Mouse (Mus musculus) midbrain, embryonic 11.5 days (tissue): ENCODE measurements around the gene Pcdh8. TPM values are rescaled to one million over a fixed set of nuclear protein-coding genes. Genes with fewer than 3 reads are reported as not detected.

Experiments
- ATAC-seq: fragments of 200-750 bp; cut with Nextera tagmentation; 2 replicates; pipeline ENCODE4 v1.8.0; 2017; ENCODE audit warnings: moderate TSS enrichment, moderate library complexity; ENCODE audit not compliant: low FRiP score
- DNase-seq: peaks from one replicate; pipeline ENCODE4 v3.0.0; 2015; ENCODE audit warnings: low spot score; ENCODE audit errors: missing footprints
- H3K27ac ChIP-seq: fragments of 300-500 bp; sonication (generic); 2 replicates; pipeline ENCODE4 v1.5.1; 2014; ENCODE audit warnings: low read depth, low read length
- H3K27me3 ChIP-seq: fragments of 300-500 bp; sonication (generic); 2 replicates; pipeline ENCODE4 v1.6.1; 2014; ENCODE audit warnings: mild to moderate bottlenecking, low read length, moderate library complexity, mixed read lengths; ENCODE audit not compliant: control insufficient read depth, insufficient read depth
- H3K36me3 ChIP-seq: fragments of 300-500 bp; sonication (generic); 2 replicates; pipeline ENCODE4 v1.6.1; 2014; ENCODE audit warnings: mild to moderate bottlenecking, low read length, moderate library complexity, mixed read lengths; ENCODE audit not compliant: control insufficient read depth, insufficient read depth
- H3K4me1 ChIP-seq: fragments of 300-500 bp; sonication (generic); 2 replicates; pipeline ENCODE4 v1.6.1; 2014; ENCODE audit warnings: low read length; ENCODE audit not compliant: control insufficient read depth, insufficient read depth
- H3K4me2 ChIP-seq: fragments of 300-500 bp; sonication (generic); 2 replicates; pipeline ENCODE4 v1.6.1; 2014; ENCODE audit warnings: mild to moderate bottlenecking, moderate library complexity
- H3K4me3 ChIP-seq: fragments of 300-500 bp; sonication (generic); 2 replicates; pipeline ENCODE4 v1.5.1; 2014; ENCODE audit warnings: low read depth, low read length
- H3K9ac ChIP-seq: fragments of 300-500 bp; sonication (generic); 2 replicates; pipeline ENCODE4 v1.6.1; 2014; ENCODE audit warnings: low read length
- H3K9me3 ChIP-seq: fragments of 300-500 bp; sonication (generic); 2 replicates; pipeline ENCODE4 v1.6.1; 2016; ENCODE audit warnings: low read length; ENCODE audit not compliant: control insufficient read depth
- WGBS: fragments of 180-500 bp; shearing (Covaris S2); extraction: QIAGEN DNeasy Blood & Tissue Kit; methylation state at CpG from one replicate; pipeline ENCODE4 v1.1.7; 2014; 5-methylcytosine and 5-hydroxymethylcytosine counted together
- polyA plus RNA-seq: library from polyadenylated mRNA; unstranded; fragments of >200 nt; fragmentation: Nextera tagmentation; extraction: Ambion mirVana; gene quantifications from 2 replicates; pipeline ENCODE4 v1.2.1, GENCODE M21; 2014

Gene Pcdh8
- 32.8 and 37.5 TPM in 2 replicates for polyA plus RNA-seq

- peak; percentile 82 for ATAC-seq
These were observed at the start of gene Pcdh8 for GRCm38 (mm10) chr14:79771094-79771535. Gene Pcdh8 (minus strand): TSS chr14:79771312.

DNA sequence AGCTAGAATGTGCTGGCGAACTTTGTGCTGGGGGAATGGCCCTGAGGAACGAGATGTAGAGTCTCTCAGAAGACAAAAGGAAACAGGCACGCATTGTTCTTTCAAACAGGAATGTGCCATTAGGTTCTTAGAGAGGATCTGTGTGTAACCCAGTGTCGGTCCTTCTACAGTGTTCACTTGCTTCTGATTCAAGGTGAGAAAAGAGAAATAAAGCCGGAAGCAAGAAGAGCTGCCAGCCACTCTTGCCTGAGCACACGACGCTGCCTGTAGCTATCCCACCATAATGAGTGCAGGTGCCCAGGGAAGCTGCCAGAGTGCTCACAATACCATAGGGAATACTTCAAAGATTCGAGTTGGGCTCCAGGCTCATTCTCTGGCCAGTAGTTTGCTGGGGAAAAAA is 43.6 kb upstream of the Pcdh8 start:
- DNase-seq (no peak), ATAC-seq (no peak)
- H3K4me3 ChIP-seq, result no peak overlapping the region
- H3K36me3 ChIP-seq, result no peaks in the 10 kb centered on the region
- H3K4me2 ChIP-seq, result no peak overlapping the region
- 58% methylated on average over 8 of the region's 8 CpGs for WGBS
- H3K4me1 ChIP-seq, result peaks cover 10% of the 10 kb centered on the region
- no peak overlapping the region for H3K9ac ChIP-seq
- no peaks in the 10 kb centered on the region for H3K27me3 ChIP-seq
- H3K27ac ChIP-seq, result no peak overlapping the region
- H3K9me3 ChIP-seq, result no peaks in the 10 kb centered on the region

More at GRCm38 (mm10) chr14:79771094-79771535, at the start of gene Pcdh8:
- peak; percentile 98 for DNase-seq
- H3K4me2 ChIP-seq, result peak within 1 kb of the TSS; percentile 84
- peak within 1 kb of the TSS; percentile 73 for H3K9ac ChIP-seq
- peak within 1 kb of the TSS; percentile 72 for H3K4me3 ChIP-seq
- peaks cover 3% of the 10 kb centered on the region; the same call in 1 of the 2 replicates for H3K9me3 ChIP-seq
- H3K4me1 ChIP-seq, result peaks cover 47% of the 10 kb centered on the region
- no peaks in the 10 kb centered on the region for H3K36me3 ChIP-seq
- H3K27me3 ChIP-seq, result peaks cover 37% of the 10 kb centered on the region
- peak within 1 kb of the TSS; percentile 67 for H3K27ac ChIP-seq
- under 1% methylated on average over 30 of the region's 30 CpGs for WGBS

GRCm38 (mm10) chr14:79814084-79814483 is 43.0 kb upstream of the Pcdh8 start:
- Histone ChIP-seq H3K4me1 (peaks cover 10% of the 10 kb centered on the region), H3K9ac (no peak overlapping the region), H3K27ac (no peak overlapping the region), H3K4me3 (no peak overlapping the region), H3K4me2 (no peak overlapping the region), H3K27me3 (no peaks in the 10 kb centered on the region), H3K9me3 (no peaks in the 10 kb centered on the region), H3K36me3 (no peaks in the 10 kb centered on the region)
- DNase-seq, result no peak
- WGBS, result 21% methylated on average over 1 of the region's 1 CpGs
- ATAC-seq, result peak; percentile 69; the same call in 1 of the 2 replicates

GRCm38 (mm10) chr14:79793179-79793578 is 22.1 kb upstream of the Pcdh8 start:
- Histone ChIP-seq H3K9me3 (no peaks in the 10 kb centered on the region), H3K27ac (no peak overlapping the region), H3K36me3 (no peaks in the 10 kb centered on the region), H3K4me3 (no peak overlapping the region), H3K27me3 (no peaks in the 10 kb centered on the region), H3K4me2 (no peak overlapping the region), H3K9ac (no peak overlapping the region), H3K4me1 (no peaks in the 10 kb centered on the region)
- WGBS, result 85% methylated on average over 8 of the region's 8 CpGs
- DNase-seq (no peak), ATAC-seq (no peak)

DNA sequence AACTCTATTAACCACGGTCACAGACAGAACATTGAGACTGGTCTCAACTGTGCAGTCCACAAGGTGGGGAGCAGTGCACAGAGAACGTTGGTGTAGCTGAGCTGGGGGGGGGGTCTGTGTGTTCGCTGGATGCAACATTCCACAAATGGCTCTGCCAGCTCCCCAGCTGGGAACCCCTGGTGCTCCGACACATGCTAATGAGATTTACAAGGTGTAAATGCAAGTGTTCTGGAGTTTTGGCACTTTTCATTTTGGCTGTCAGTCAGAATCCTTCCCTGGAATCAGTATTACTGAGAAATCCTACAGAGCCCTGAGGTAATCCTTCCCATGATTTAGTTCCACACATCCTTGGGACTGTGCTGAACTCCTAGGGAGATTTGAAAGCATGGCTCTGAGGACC is 18.4 kb upstream of the Pcdh8 start:
- 28% methylated on average over 4 of the region's 4 CpGs for WGBS
- Histone ChIP-seq H3K4me3 (no peak overlapping the region), H3K9ac (no peak overlapping the region), H3K27me3 (no peaks in the 10 kb centered on the region), H3K9me3 (no peaks in the 10 kb centered on the region), H3K4me2 (no peak overlapping the region), H3K36me3 (no peaks in the 10 kb centered on the region), H3K4me1 (no peaks in the 10 kb centered on the region), H3K27ac (no peak overlapping the region)
- DNase-seq, result no peak
- no peak for ATAC-seq

GRCm38 (mm10) chr14:79788656-79789204 is 17.6 kb upstream of the Pcdh8 start:
- Histone ChIP-seq H3K4me1 (no peaks in the 10 kb centered on the region), H3K36me3 (no peaks in the 10 kb centered on the region), H3K27me3 (no peaks in the 10 kb centered on the region), H3K4me2 (no peak overlapping the region), H3K4me3 (no peak overlapping the region), H3K9ac (no peak overlapping the region), H3K9me3 (no peaks in the 10 kb centered on the region), H3K27ac (no peak overlapping the region)
- DNase-seq, result no peak
- ATAC-seq, result no peak
- 75% methylated on average over 2 of the region's 2 CpGs for WGBS

DNA sequence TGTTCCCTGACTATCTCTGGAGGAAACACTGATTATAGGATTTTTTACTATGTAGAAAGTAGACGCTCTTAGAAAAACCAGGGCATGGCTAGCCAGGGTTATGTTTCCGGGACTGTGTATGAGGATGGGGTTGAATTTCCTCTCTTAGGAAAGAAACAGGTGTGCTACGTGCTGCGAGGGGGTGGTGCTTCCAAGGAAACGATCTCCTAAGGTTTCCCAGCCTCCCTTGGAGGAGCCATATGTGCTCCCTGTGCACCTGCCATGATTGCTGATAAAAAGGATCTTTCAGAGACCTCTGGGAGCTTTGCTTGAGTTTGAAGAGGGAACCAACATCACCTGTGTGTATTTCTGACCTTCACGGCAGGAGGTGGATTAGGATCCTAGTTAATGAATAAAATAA is 16.8 kb upstream of the Pcdh8 start:
- DNase-seq (no peak), ATAC-seq (no peak)
- no peak overlapping the region for H3K4me2 ChIP-seq
- no peak overlapping the region for H3K9ac ChIP-seq
- no peaks in the 10 kb centered on the region for H3K27me3 ChIP-seq
- H3K9me3 ChIP-seq, result no peaks in the 10 kb centered on the region
- H3K36me3 ChIP-seq, result no peaks in the 10 kb centered on the region
- H3K27ac ChIP-seq, result no peak overlapping the region
- WGBS, result 93% methylated on average over 6 of the region's 6 CpGs
- H3K4me1 ChIP-seq, result no peaks in the 10 kb centered on the region
- no peak overlapping the region for H3K4me3 ChIP-seq

DNA sequence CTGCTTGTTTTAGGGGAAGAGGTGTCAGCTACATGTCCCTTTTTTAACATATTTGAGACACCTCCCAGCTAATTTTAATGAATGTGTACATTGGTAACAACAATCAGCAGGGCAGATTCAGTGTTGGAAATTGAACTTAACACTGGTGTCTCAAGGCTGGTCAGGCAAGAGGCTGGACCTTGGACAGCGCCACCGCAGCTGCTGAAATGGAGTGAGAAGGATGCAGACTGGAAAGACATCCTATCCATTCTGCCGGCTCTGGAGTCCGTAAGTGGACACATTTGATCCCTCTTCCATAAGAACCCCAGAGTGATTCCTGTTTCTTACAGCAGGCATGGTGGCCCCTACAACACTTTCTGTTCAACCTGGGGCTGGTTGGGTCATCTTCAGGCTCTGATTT is 14.3 kb upstream of the Pcdh8 start:
- Histone ChIP-seq H3K4me3 (no peak overlapping the region), H3K4me1 (peaks cover under 1% of the 10 kb centered on the region; the same call in 1 of the 2 replicates), H3K27ac (no peak overlapping the region), H3K9me3 (no peaks in the 10 kb centered on the region), H3K27me3 (no peaks in the 10 kb centered on the region), H3K9ac (no peak overlapping the region), H3K36me3 (no peaks in the 10 kb centered on the region), H3K4me2 (no peak overlapping the region)
- ATAC-seq, result no peak
- WGBS, result 47% methylated on average over 4 of the region's 4 CpGs
- no peak for DNase-seq

GRCm38 (mm10) chr14:79780889-79781288 is 9.8 kb upstream of the Pcdh8 start:
- Histone ChIP-seq H3K27ac (no peak overlapping the region), H3K9ac (no peak overlapping the region), H3K36me3 (no peaks in the 10 kb centered on the region), H3K27me3 (peaks cover 7% of the 10 kb centered on the region; the same call in 1 of the 2 replicates), H3K4me2 (no peak overlapping the region), H3K9me3 (no peaks in the 10 kb centered on the region), H3K4me3 (no peak overlapping the region), H3K4me1 (peaks cover 19% of the 10 kb centered on the region)
- ATAC-seq (peak; percentile 40; the same call in 1 of the 2 replicates), DNase-seq (peak; percentile 84)
- 41% methylated on average over 1 of the region's 1 CpGs for WGBS
